Mouse (Mus musculus): ENCODE results near the gene Pacs1. TPM values are rescaled to one million over a fixed set of nuclear protein-coding genes. Genes with fewer than 3 reads are reported as not detected.
A peak's percentile ranks its signal among the peaks of the same experiment; 100 is the strongest.

Pacs1 gene
- total and polyA plus RNA-seq, 3 experiments: 9.8 to 53.3 (median 39.0) TPM

- H3K9me3 ChIP-seq (replicated peaks): no peaks in the 10 kb centered on the region
- no peak for DNase-seq (ENCODE audit: low spot score)
- peaks cover 84% of the 10 kb centered on the region for H3K36me3 ChIP-seq (replicated peaks)
Measured at GRCm38 (mm10) chr19:5277140-5277539, 4.2 kb upstream of the Pacs1 start.

GRCm38 (mm10) chr19:5276531-5276930, 3.6 kb upstream of the Pacs1 start:
- no peak overlapping the region for H3K4me3 ChIP-seq (ENCODE audit: low read depth, low read length)
- H3K27me3 ChIP-seq (ENCODE audit: insufficient read depth, low read length): no peaks in the 10 kb centered on the region
- H3K4me1 ChIP-seq (ENCODE audit: insufficient read depth, low read depth, low read length): peaks cover 40% of the 10 kb centered on the region
- no peaks in the 10 kb centered on the region for H3K9me3 ChIP-seq (replicated peaks)
- TF ChIP-seq GATA1 (IDR thresholded peaks at IDR 0.05; ENCODE audit: borderline replicate concordance, low read length) (no peak), CTCF (IDR thresholded peaks at IDR 0.05; ENCODE audit: low read depth, low read length) (no peak), TAL1 (conservative IDR thresholded peaks at IDR 0.05; ENCODE audit: low read depth, low read length) (no peak), POLR2AphosphoS5 (IDR thresholded peaks at IDR 0.05; ENCODE audit: insufficient replicate concordance, low read depth, low read length) (no peak), GATA2 (IDR thresholded peaks at IDR 0.05; ENCODE audit: borderline replicate concordance, low read depth, low read length) (no peak)
- peaks cover 79% of the 10 kb centered on the region for H3K36me3 ChIP-seq (replicated peaks)
- ATAC-seq (ENCODE audit: extremely low read depth, insufficient number of reproducible peaks, low FRiP score, poor library complexity, severe bottlenecking) (no peak), DNase-seq (ENCODE audit: low spot score) (no peak)

More at GRCm38 (mm10) chr19:5277140-5277539, 4.2 kb upstream of the Pacs1 start:
- H3K4me3 ChIP-seq (ENCODE audit: low read depth, low read length): no peak overlapping the region
- H3K27me3 ChIP-seq (ENCODE audit: insufficient read depth, low read length): no peaks in the 10 kb centered on the region
- peaks cover 34% of the 10 kb centered on the region for H3K4me1 ChIP-seq (ENCODE audit: insufficient read depth, low read depth, low read length)
- no peak for ATAC-seq (ENCODE audit: extremely low read depth, insufficient number of reproducible peaks, low FRiP score, poor library complexity, severe bottlenecking)
- TF ChIP-seq GATA2 (IDR thresholded peaks at IDR 0.05; ENCODE audit: borderline replicate concordance, low read depth, low read length) (no peak), GATA1 (IDR thresholded peaks at IDR 0.05; ENCODE audit: borderline replicate concordance, low read length) (no peak), CTCF (IDR thresholded peaks at IDR 0.05; ENCODE audit: low read depth, low read length) (no peak), TAL1 (conservative IDR thresholded peaks at IDR 0.05; ENCODE audit: low read depth, low read length) (no peak), POLR2AphosphoS5 (IDR thresholded peaks at IDR 0.05; ENCODE audit: insufficient replicate concordance, low read depth, low read length) (no peak)

GRCm38 (mm10) chr19:5275736-5276135, 2.8 kb upstream of the Pacs1 start:
- Histone ChIP-seq H3K27me3 (ENCODE audit: insufficient read depth, low read length) (no peaks in the 10 kb centered on the region), H3K4me1 (ENCODE audit: insufficient read depth, low read depth, low read length) (peaks cover 46% of the 10 kb centered on the region), H3K9me3 (replicated peaks) (no peaks in the 10 kb centered on the region), H3K4me3 (ENCODE audit: low read depth, low read length) (no peak overlapping the region), H3K36me3 (replicated peaks) (peaks cover 73% of the 10 kb centered on the region)
- DNase-seq (ENCODE audit: low spot score) (no peak), ATAC-seq (ENCODE audit: extremely low read depth, insufficient number of reproducible peaks, low FRiP score, poor library complexity, severe bottlenecking) (no peak)
- TF ChIP-seq CTCF (IDR thresholded peaks at IDR 0.05; ENCODE audit: low read depth, low read length) (no peak), POLR2AphosphoS5 (IDR thresholded peaks at IDR 0.05; ENCODE audit: insufficient replicate concordance, low read depth, low read length) (no peak), GATA1 (IDR thresholded peaks at IDR 0.05; ENCODE audit: borderline replicate concordance, low read length) (no peak), TAL1 (conservative IDR thresholded peaks at IDR 0.05; ENCODE audit: low read depth, low read length) (no peak), GATA2 (IDR thresholded peaks at IDR 0.05; ENCODE audit: borderline replicate concordance, low read depth, low read length) (no peak)

- Histone ChIP-seq H3K36me3 (replicated peaks) (peaks cover 67% of the 10 kb centered on the region), H3K9me3 (replicated peaks) (no peaks in the 10 kb centered on the region), H3K4me3 (ENCODE audit: low read depth, low read length) (no peak overlapping the region), H3K4me1 (ENCODE audit: insufficient read depth, low read depth, low read length) (peaks cover 54% of the 10 kb centered on the region), H3K27me3 (ENCODE audit: insufficient read depth, low read length) (no peaks in the 10 kb centered on the region)
- no peak for DNase-seq (ENCODE audit: low spot score)
- ATAC-seq (ENCODE audit: extremely low read depth, insufficient number of reproducible peaks, low FRiP score, poor library complexity, severe bottlenecking): no peak
- TF ChIP-seq GATA2 (IDR thresholded peaks at IDR 0.05; ENCODE audit: borderline replicate concordance, low read depth, low read length): no peak
- no peak for TF ChIP-seq TAL1 (conservative IDR thresholded peaks at IDR 0.05; ENCODE audit: low read depth, low read length)
- TF ChIP-seq GATA1 (IDR thresholded peaks at IDR 0.05; ENCODE audit: borderline replicate concordance, low read length): no peak
Measured at GRCm38 (mm10) chr19:5274641-5275040, 1.7 kb upstream of the Pacs1 start.

DNA sequence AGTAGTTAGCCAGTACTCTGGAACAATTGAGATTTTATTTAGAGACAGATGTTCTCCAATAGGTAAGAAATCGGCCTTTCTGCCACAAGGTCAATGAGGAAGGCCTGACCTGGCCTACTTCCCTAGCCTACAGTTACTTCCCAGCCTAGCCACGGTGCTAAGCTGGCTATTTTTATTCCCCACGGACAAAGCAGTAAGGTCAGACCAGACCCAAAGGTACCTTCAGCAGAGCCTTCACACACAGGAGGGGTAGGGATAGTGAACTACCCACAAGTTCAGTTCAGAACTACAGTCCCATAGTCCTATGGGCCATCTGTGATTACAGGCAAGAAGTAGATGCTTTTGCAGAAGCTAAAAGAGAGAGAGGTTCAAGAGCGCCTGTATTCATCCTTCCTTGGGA, 997 bp upstream of the Pacs1 start:
- Histone ChIP-seq H3K36me3 (replicated peaks) (peaks cover 59% of the 10 kb centered on the region), H3K4me1 (ENCODE audit: insufficient read depth, low read depth, low read length) (peaks cover 57% of the 10 kb centered on the region), H3K9me3 (replicated peaks) (no peaks in the 10 kb centered on the region), H3K27me3 (ENCODE audit: insufficient read depth, low read length) (no peaks in the 10 kb centered on the region), H3K4me3 (ENCODE audit: low read depth, low read length) (no peak overlapping the region; the same call in 1 of the 2 replicates)
- no peak for TF ChIP-seq GATA1 (IDR thresholded peaks at IDR 0.05; ENCODE audit: borderline replicate concordance, low read length)
- TF ChIP-seq GATA2 (IDR thresholded peaks at IDR 0.05; ENCODE audit: borderline replicate concordance, low read depth, low read length): no peak
- no peak for TF ChIP-seq CTCF (IDR thresholded peaks at IDR 0.05; ENCODE audit: low read depth, low read length)
- TF ChIP-seq TAL1 (conservative IDR thresholded peaks at IDR 0.05; ENCODE audit: low read depth, low read length): no peak
- TF ChIP-seq POLR2AphosphoS5 (IDR thresholded peaks at IDR 0.05; ENCODE audit: insufficient replicate concordance, low read depth, low read length): no peak
- DNase-seq (ENCODE audit: low spot score) (no peak), ATAC-seq (ENCODE audit: extremely low read depth, insufficient number of reproducible peaks, low FRiP score, poor library complexity, severe bottlenecking) (no peak)

- DNase-seq (ENCODE audit: low spot score) (peak; percentile 43), ATAC-seq (ENCODE audit: extremely low read depth, insufficient number of reproducible peaks, low FRiP score, poor library complexity, severe bottlenecking) (no peak)
- Histone ChIP-seq H3K4me3 (ENCODE audit: low read depth, low read length) (peak overlapping the region; percentile 94), H3K27me3 (ENCODE audit: insufficient read depth, low read length) (no peaks in the 10 kb centered on the region), H3K36me3 (replicated peaks) (peaks cover 44% of the 10 kb centered on the region), H3K9me3 (replicated peaks) (no peaks in the 10 kb centered on the region), H3K4me1 (ENCODE audit: insufficient read depth, low read depth, low read length) (peaks cover 65% of the 10 kb centered on the region)
- no peak for TF ChIP-seq GATA1 (IDR thresholded peaks at IDR 0.05; ENCODE audit: borderline replicate concordance, low read length)
- no peak for TF ChIP-seq POLR2AphosphoS5 (IDR thresholded peaks at IDR 0.05; ENCODE audit: insufficient replicate concordance, low read depth, low read length)
- no peak for TF ChIP-seq GATA2 (IDR thresholded peaks at IDR 0.05; ENCODE audit: borderline replicate concordance, low read depth, low read length)
- no peak for TF ChIP-seq CTCF (IDR thresholded peaks at IDR 0.05; ENCODE audit: low read depth, low read length)
- no peak for TF ChIP-seq TAL1 (conservative IDR thresholded peaks at IDR 0.05; ENCODE audit: low read depth, low read length)
Measured at GRCm38 (mm10) chr19:5272326-5272795, 558 bp downstream of the Pacs1 start.

Data from G1E (cell line).